Mouse (Mus musculus): ENCODE data around the gene Nln.

Nln gene

GRCm38 (mm10) chr13:104095955-104096354 lies 13.5 kb downstream of the Nln start:
- DNase-seq (ENCODE audit: low spot score): no peak

- DNase-seq (ENCODE audit: low spot score): no peak
These were observed 14.7 kb downstream of the Nln start for GRCm38 (mm10) chr13:104094531-104095385.

- no peak for DNase-seq (ENCODE audit: low spot score)
These were observed 17.7 kb downstream of the Nln start for GRCm38 (mm10) chr13:104091734-104092133.

- no peak for DNase-seq (ENCODE audit: low spot score)
These were observed 20.0 kb downstream of the Nln start for GRCm38 (mm10) chr13:104089387-104089786.

- no peak for DNase-seq (ENCODE audit: low spot score)
These were observed 24.8 kb downstream of the Nln start for GRCm38 (mm10) chr13:104084600-104084999.

GRCm38 (mm10) chr13:104082504-104082903 lies 26.9 kb downstream of the Nln start:
- DNase-seq (ENCODE audit: low spot score): no peak

GRCm38 (mm10) chr13:104076993-104077392 lies 32.4 kb downstream of the Nln start:
- DNase-seq (ENCODE audit: low spot score): no peak

GRCm38 (mm10) chr13:104074731-104075130 lies 34.7 kb downstream of the Nln start:
- DNase-seq (ENCODE audit: low spot score): no peak

- DNase-seq (ENCODE audit: low spot score): no peak
These were observed 35.2 kb downstream of the Nln start for GRCm38 (mm10) chr13:104074230-104074629.

- no peak for DNase-seq (ENCODE audit: low spot score)
These were observed 37.1 kb downstream of the Nln start for GRCm38 (mm10) chr13:104072351-104072750.

GRCm38 (mm10) chr13:104070703-104071102 lies 38.7 kb downstream of the Nln start:
- no peak for DNase-seq (ENCODE audit: low spot score)

- no peak for DNase-seq (ENCODE audit: low spot score)
These were observed 40.2 kb downstream of the Nln start for GRCm38 (mm10) chr13:104069216-104069615.

- DNase-seq (ENCODE audit: low spot score): no peak
These were observed 43.6 kb downstream of the Nln start for GRCm38 (mm10) chr13:104065649-104066347.

- no peak for DNase-seq (ENCODE audit: low spot score)
These were observed 46.4 kb downstream of the Nln start for GRCm38 (mm10) chr13:104063061-104063460.

GRCm38 (mm10) chr13:104061975-104062750 lies 47.3 kb downstream of the Nln start:
- no peak for DNase-seq (ENCODE audit: low spot score)

- DNase-seq (ENCODE audit: low spot score): no peak
These were observed 49.2 kb downstream of the Nln start for GRCm38 (mm10) chr13:104060231-104060630.

- no peak for DNase-seq (ENCODE audit: low spot score)
These were observed 49.9 kb downstream of the Nln start for GRCm38 (mm10) chr13:104059536-104059935.

GRCm38 (mm10) chr13:104058761-104059160 lies 50.7 kb downstream of the Nln start:
- no peak for DNase-seq (ENCODE audit: low spot score)

- no peak for DNase-seq (ENCODE audit: low spot score)
These were observed 57.1 kb downstream of the Nln start for GRCm38 (mm10) chr13:104052271-104052753.

GRCm38 (mm10) chr13:104048835-104049234 lies 60.6 kb downstream of the Nln start:
- DNase-seq (ENCODE audit: low spot score): no peak

GRCm38 (mm10) chr13:104045108-104045507 lies 64.3 kb downstream of the Nln start:
- no peak for DNase-seq (ENCODE audit: low spot score)

- DNase-seq (ENCODE audit: low spot score): no peak
These were observed 65.1 kb downstream of the Nln start for GRCm38 (mm10) chr13:104044332-104044731.
